ENCODE assay signal across 9 mouse cellular contexts in the genomic region with DNA sequence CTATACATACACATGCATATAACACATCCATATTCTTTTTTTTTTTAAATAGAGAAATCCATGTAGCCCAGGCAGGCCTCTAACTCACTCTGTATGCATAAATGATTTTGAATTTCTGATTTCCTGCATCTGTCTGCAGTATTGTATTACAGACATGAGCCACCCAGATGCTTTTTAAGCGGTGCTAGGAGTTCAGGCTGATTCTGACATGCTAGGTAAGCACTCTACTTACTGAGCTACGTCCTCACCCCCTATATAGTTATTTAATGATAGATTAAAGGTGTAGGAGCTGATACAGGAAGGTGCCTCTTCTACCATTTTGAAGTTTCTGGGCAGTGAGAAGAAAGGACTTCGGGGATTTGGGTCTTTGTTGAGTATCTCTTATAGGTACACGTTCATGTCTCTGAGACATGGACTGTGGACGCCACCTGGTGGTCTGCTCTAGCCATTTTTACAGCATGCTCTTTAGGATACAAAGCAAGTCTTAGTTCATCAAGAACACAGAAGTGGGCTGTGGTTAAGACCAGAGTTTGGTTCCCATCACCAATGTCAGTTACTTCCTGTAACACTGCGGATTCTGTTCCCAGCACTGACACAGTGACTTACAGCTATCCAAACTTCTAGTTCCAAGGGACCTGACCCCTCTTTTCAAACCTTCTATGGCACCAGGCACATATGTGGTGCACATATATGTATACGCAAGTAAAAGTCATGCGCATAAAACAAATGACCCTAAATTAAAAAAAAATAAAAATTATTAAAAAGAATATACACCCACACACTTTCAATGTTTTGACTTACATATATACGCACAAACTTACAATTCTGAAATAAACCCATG. TPM values are rescaled to one million over a fixed set of nuclear protein-coding genes. Genes with fewer than 3 reads are reported as not detected.
DNase-seq lines count a peak whose midpoint lies in the region; ATAC-seq and TF ChIP-seq lines count a peak whose summit lies in the region.
"Had no signal": no experiment of that assay in that cellular context is flagged by ENCODE, and none has a peak within 500 bp of the region (broad histone marks: within the 10 kb centered on the region; RNA-seq: fewer than 3 reads in every experiment).

No protein-coding gene starts in this region.

- no peak for TF ChIP-seq EP300 in lung, postnatal 0 days (IDR thresholded peaks at IDR 0.05)

- H3K4me3 ChIP-seq in embryonic facial prominence, embryonic 14.5 days (ENCODE audit: low read depth, low read length): no peak overlapping the region
- H3K4me3 ChIP-seq in hindbrain, embryonic 10.5 days: no peak overlapping the region
- H3K4me3 ChIP-seq in lung, postnatal 0 days (ENCODE audit: low read depth, low read length): no peak overlapping the region
- H3K4me3 ChIP-seq: limb, embryonic 15.5 days had no signal

- DNase-seq in ES-CJ7 (ENCODE audit: low read depth, low spot score): peak; percentile 91
- DNase-seq in adrenal gland, postnatal 4 days (ENCODE audit: low spot score in 2 of 2): peak; percentile 24 to 49
- peak; percentile 85 for DNase-seq in embryonic facial prominence, embryonic 14.5 days (ENCODE audit: low spot score)
- peak; percentile 75 for DNase-seq in hindbrain, embryonic 10.5 days (ENCODE audit: low spot score)
- peak; percentile 70 to 87 for DNase-seq in layer of hippocampus, adult 8-10 months (ENCODE audit: low spot score in 2 of 2)
- DNase-seq in lung, postnatal 0 days (ENCODE audit: low spot score): peak; percentile 71
- DNase-seq in ovary, postnatal 14 days (ENCODE audit: low spot score): peak; percentile 66
- peak; percentile 75 for DNase-seq in thymus, postnatal 25 days

- no peaks in the 10 kb centered on the region for H3K36me3 ChIP-seq in embryonic facial prominence, embryonic 14.5 days (ENCODE audit: control insufficient read depth, insufficient read depth, low read length)
- no peaks in the 10 kb centered on the region for H3K36me3 ChIP-seq in hindbrain, embryonic 10.5 days
- no peaks in the 10 kb centered on the region for H3K36me3 ChIP-seq in lung, postnatal 0 days (ENCODE audit: insufficient read depth, low read length)
- H3K36me3 ChIP-seq: limb, embryonic 15.5 days had no signal

- no peak; the same call in 1 of the 2 replicates for ATAC-seq in embryonic facial prominence, embryonic 14.5 days (ENCODE audit: low read depth)
- no peak for ATAC-seq in lung, postnatal 0 days

- H3K27me3 ChIP-seq in embryonic facial prominence, embryonic 14.5 days (replicated peaks; ENCODE audit: control insufficient read depth, insufficient read depth, low read length): no peaks in the 10 kb centered on the region
- no peaks in the 10 kb centered on the region for H3K27me3 ChIP-seq in hindbrain, embryonic 10.5 days (ENCODE audit: insufficient read depth, poor library complexity, severe bottlenecking)
- no peaks in the 10 kb centered on the region for H3K27me3 ChIP-seq in lung, postnatal 0 days (replicated peaks; ENCODE audit: insufficient read depth, low read length)

- H3K27ac ChIP-seq in embryonic facial prominence, embryonic 14.5 days (replicated peaks; ENCODE audit: low read depth, low read length): no peak overlapping the region
- no peak overlapping the region for H3K27ac ChIP-seq in hindbrain, embryonic 10.5 days
- no peak overlapping the region for H3K27ac ChIP-seq in lung, postnatal 0 days (ENCODE audit: low read length)
- H3K27ac ChIP-seq: limb, embryonic 15.5 days had no signal

- no peaks in the 10 kb centered on the region for H3K9me3 ChIP-seq in embryonic facial prominence, embryonic 14.5 days (ENCODE audit: control insufficient read depth, low read length)
- no peaks in the 10 kb centered on the region for H3K9me3 ChIP-seq in hindbrain, embryonic 10.5 days
- no peaks in the 10 kb centered on the region for H3K9me3 ChIP-seq in lung, postnatal 0 days (ENCODE audit: low read length)
- H3K9me3 ChIP-seq: limb, embryonic 15.5 days had no signal

- TF ChIP-seq CTCF in lung, postnatal 0 days (IDR thresholded peaks at IDR 0.05): peak; percentile 85

- no peak overlapping the region for H3K4me2 ChIP-seq in embryonic facial prominence, embryonic 14.5 days (ENCODE audit: low read depth, low read length)
- H3K4me2 ChIP-seq in lung, postnatal 0 days (replicated peaks; ENCODE audit: low read depth, low read length): no peak overlapping the region
- H3K4me2 ChIP-seq: limb, embryonic 15.5 days had no signal

- no peak overlapping the region for H3K9ac ChIP-seq in embryonic facial prominence, embryonic 14.5 days (ENCODE audit: low read depth, low read length)
- no peak overlapping the region for H3K9ac ChIP-seq in lung, postnatal 0 days (replicated peaks; ENCODE audit: low read depth)
- H3K9ac ChIP-seq: limb, embryonic 15.5 days had no signal

- peaks cover 13% of the 10 kb centered on the region for H3K4me1 ChIP-seq in embryonic facial prominence, embryonic 14.5 days (ENCODE audit: control insufficient read depth, insufficient read depth, low read length)
- no peaks in the 10 kb centered on the region for H3K4me1 ChIP-seq in hindbrain, embryonic 10.5 days (replicated peaks)
- no peaks in the 10 kb centered on the region for H3K4me1 ChIP-seq in lung, postnatal 0 days (ENCODE audit: insufficient read depth, low read depth, low read length)

- 43% methylated on average over 9 of the region's 9 CpGs for WGBS in embryonic facial prominence, embryonic 14.5 days
- WGBS in hindbrain, embryonic 10.5 days: 55% methylated on average over 9 of the region's 9 CpGs
- WGBS in lung, postnatal 0 days: 47% methylated on average over 9 of the region's 9 CpGs

RNA-seq across cellular contexts. Expression of a gene that starts 46.8 kb away (rescaled TPM):
- total RNA-seq in adrenal gland, postnatal 4 days (2021): 10 to 100 TPM; 91.3 to 92.5 TPM
- 75.5 and 78.7 TPM in 2 replicates for polyA plus RNA-seq in embryonic facial prominence, embryonic 14.5 days (2014; fragmentation: Nextera tagmentation; extraction: Ambion mirVana)
- 63.5 and 65.9 TPM in 2 replicates for polyA plus RNA-seq in hindbrain, embryonic 10.5 days (2016; fragmentation: Nextera tagmentation; extraction: Ambion mirVana)
- total RNA-seq in layer of hippocampus, adult 8-10 months (2022): 100 to 1,000 TPM; 196 to 256 (median 209) TPM
- polyA plus RNA-seq in lung, postnatal 0 days (2015; fragmentation: Nextera tagmentation; extraction: Ambion mirVana): 45.5 and 54.3 TPM in 2 replicates

Comparison
In these comparisons a context has a peak if more than half of its experiments do, and no peak if none do; other contexts are left out.
1. DNase-seq: peak in every context shown above with its lines; median percentile 91 in ES-CJ7; 85 in embryonic facial prominence, embryonic 14.5 days; 78 in layer of hippocampus, adult 8-10 months; 75 in hindbrain, embryonic 10.5 days; 75 in thymus, postnatal 25 days; 71 in lung, postnatal 0 days; 66 in ovary, postnatal 14 days; 36 in adrenal gland, postnatal 4 days.